Mouse (Mus musculus) stomach, postnatal 0 days (tissue): ENCODE measurements at regions not wholly inside any gene's neighbourhood (a gene's known extent, or its start where the extent isn't known, plus 50 kb on each side); places are given as distances from the start of the nearest gene placed in this dataset.
A peak's percentile ranks its signal among the peaks of the same experiment; 100 is the strongest.

Experiments used
- ATAC-seq: fragments of 200-750 bp; cut with Nextera tagmentation; 2 replicates; pipeline ENCODE4 v1.8.0; 2017; ENCODE audit not compliant: low FRiP score, low TSS enrichment
- DNase-seq: peaks from one replicate; pipeline ENCODE4 v3.0.0-alpha.2; 2016; ENCODE audit warnings: low spot score
- H3K27ac ChIP-seq: fragments of 300-500 bp; sonication (generic); replicated peaks from 2 replicates; pipeline ENCODE4 v1.5.1; 2014; ENCODE audit warnings: mild to moderate bottlenecking, control low read depth
- H3K27me3 ChIP-seq: fragments of 300-500 bp; sonication (generic); 2 replicates; pipeline ENCODE4 v1.6.1; 2014; ENCODE audit warnings: low read length; ENCODE audit not compliant: control insufficient read depth, insufficient read depth
- H3K36me3 ChIP-seq: fragments of 300-500 bp; sonication (generic); 2 replicates; pipeline ENCODE4 v1.6.1; 2014; ENCODE audit warnings: low read length, mixed read lengths; ENCODE audit not compliant: control insufficient read depth, insufficient read depth
- H3K4me1 ChIP-seq: fragments of 300-500 bp; sonication (generic); replicated peaks from 2 replicates; pipeline ENCODE4 v1.6.1; 2014; ENCODE audit warnings: antibody characterized with exemption; ENCODE audit not compliant: control insufficient read depth, insufficient read depth
- H3K4me2 ChIP-seq: fragments of 300-500 bp; sonication (generic); replicated peaks from 2 replicates; pipeline ENCODE4 v1.6.1; 2014; ENCODE audit warnings: low read depth, mild to moderate bottlenecking, control low read depth, moderate library complexity
- H3K4me3 ChIP-seq: fragments of 300-500 bp; sonication (generic); 2 replicates; pipeline ENCODE4 v1.5.1; 2014; ENCODE audit warnings: low read depth, low read length, control low read depth
- H3K9ac ChIP-seq: fragments of 300-500 bp; sonication (generic); 2 replicates; pipeline ENCODE4 v1.6.1; 2014; ENCODE audit warnings: mild to moderate bottlenecking, low read length, control low read depth, mixed read lengths
- H3K9me3 ChIP-seq: fragments of 300-500 bp; sonication (generic); 2 replicates; pipeline ENCODE4 v1.6.1; 2016; ENCODE audit warnings: low read length; ENCODE audit not compliant: control insufficient read depth
- CTCF ChIP-seq: IDR thresholded peaks from 2 replicates; pipeline ENCODE4 v1.5.1; 2016; ENCODE audit warnings: antibody characterized with exemption, low read depth, mild to moderate bottlenecking, moderate library complexity
- EP300 ChIP-seq: optimal IDR thresholded peaks from 2 replicates; pipeline ENCODE3; 2016; ENCODE audit warnings: antibody characterized with exemption
- WGBS: fragments of 180-500 bp; shearing (Covaris S2); extraction: QIAGEN DNeasy Blood & Tissue Kit; methylation state at CpG from one replicate; pipeline ENCODE4 v1.1.7; 2014; 5-methylcytosine and 5-hydroxymethylcytosine counted together

DNA sequence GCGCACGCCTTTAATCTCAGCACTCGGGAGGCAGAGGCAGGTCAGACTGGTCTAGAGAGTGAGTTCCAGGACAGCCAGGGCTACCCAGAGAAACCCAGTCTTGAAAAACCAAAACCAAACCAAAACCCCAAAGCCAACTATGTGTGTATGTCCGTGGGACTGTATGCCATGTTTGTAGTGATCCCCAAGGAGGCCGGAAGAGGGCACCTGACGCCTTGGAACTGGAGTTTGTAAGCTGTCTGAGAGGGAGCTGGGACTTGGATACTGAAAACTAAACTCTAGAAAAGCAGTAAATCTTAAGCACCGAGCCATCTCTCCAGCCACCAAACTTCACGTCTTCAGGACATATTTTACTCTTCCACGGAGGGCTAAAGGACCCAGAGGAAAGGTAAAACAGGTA is 93.8 kb upstream of the Chd2 start:
- whole genome bisulfite sequencing, result 92% methylated on average over 9 of the region's 9 CpGs
- Histone ChIP-seq H3K27me3 (no peaks in the 10 kb centered on the region), H3K4me1 (no peaks in the 10 kb centered on the region), H3K36me3 (no peaks in the 10 kb centered on the region), H3K4me3 (no peak overlapping the region), H3K9ac (no peak overlapping the region), H3K4me2 (no peak overlapping the region), H3K9me3 (no peaks in the 10 kb centered on the region), H3K27ac (no peak overlapping the region)
- no peak for DNase-seq
- no peak for ATAC-seq
- TF ChIP-seq EP300, result no peak
- no peak for TF ChIP-seq CTCF

DNA sequence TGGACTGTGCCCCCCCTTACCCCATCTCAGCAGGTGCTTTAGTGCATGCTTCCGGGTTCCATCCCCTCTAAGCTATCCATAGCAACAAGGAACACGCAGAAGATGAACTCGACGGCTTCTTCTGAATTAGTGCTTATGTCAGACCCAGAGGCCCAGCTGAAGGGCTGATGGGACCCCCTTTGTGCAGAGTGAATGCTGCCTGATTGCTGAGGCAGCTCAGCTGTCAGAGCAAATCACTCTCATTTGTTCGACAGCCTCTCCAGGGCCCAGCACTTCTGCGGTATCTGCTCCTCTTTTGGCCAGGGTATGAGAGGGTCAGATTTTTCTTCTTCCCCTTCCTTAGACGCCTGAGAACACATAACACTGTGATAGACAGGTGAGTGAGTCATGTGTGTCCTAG is 89.2 kb upstream of the Chd2 start:
- no peak for TF ChIP-seq EP300
- no peak for TF ChIP-seq CTCF

DNA sequence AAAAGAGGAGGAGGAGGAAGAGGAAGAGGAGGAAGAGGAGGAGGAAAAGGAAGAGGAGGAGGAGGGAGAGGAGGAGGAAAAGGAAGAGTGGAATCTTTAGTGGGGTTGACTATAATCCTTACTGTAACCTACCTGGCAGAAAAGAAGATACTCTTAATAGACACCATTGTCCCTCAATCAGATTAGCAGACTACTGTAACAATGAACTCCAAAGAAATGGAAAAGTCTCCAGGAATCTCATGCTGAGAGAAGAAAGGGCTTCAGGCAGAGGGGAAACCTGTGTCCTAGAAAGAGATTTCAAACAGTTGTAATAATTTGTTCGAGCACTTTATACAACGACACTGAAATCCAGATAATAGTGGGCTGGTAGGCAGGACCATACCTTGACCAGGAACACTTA is 87.6 kb upstream of the Chd2 start:
- DNase-seq, result no peak
- Histone ChIP-seq H3K36me3 (no peaks in the 10 kb centered on the region), H3K27me3 (no peaks in the 10 kb centered on the region), H3K4me1 (no peaks in the 10 kb centered on the region), H3K4me2 (no peak overlapping the region), H3K27ac (no peak overlapping the region), H3K4me3 (no peak overlapping the region), H3K9me3 (no peaks in the 10 kb centered on the region), H3K9ac (no peak overlapping the region)
- WGBS, result 95% methylated on average over 2 of the region's 2 CpGs
- ATAC-seq, result no peak
- TF ChIP-seq EP300, result no peak
- no peak for TF ChIP-seq CTCF

More for the DNA sequence above, 89.2 kb upstream of the Chd2 start:
- Histone ChIP-seq H3K27ac (no peak overlapping the region), H3K4me2 (no peak overlapping the region), H3K4me3 (no peak overlapping the region), H3K27me3 (no peaks in the 10 kb centered on the region), H3K9me3 (no peaks in the 10 kb centered on the region), H3K9ac (no peak overlapping the region), H3K36me3 (no peaks in the 10 kb centered on the region), H3K4me1 (no peaks in the 10 kb centered on the region)
- no peak for ATAC-seq
- WGBS, result 75% methylated on average over 7 of the region's 7 CpGs
- no peak for DNase-seq

DNA sequence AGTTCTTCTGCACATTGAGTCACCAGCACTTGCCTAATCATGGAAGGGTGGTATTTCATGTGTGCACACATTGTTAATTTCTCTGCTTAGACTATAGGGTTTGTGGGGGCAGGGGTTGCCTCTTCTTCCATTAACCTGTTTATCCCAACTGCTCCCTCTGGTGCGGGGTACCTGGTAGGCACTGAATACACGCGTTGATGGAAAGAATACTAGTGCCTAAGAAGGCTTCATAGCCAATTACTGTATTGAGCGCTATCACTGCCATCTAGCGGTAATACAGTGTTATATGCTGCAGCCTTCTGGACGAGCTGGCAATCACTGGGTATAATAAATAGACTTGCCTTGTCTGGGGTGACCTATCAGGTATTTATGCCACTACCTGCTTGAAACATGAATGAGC is 86.4 kb upstream of the Chd2 start:
- H3K36me3 ChIP-seq, result no peaks in the 10 kb centered on the region
- H3K9ac ChIP-seq, result no peak overlapping the region
- H3K4me1 ChIP-seq, result no peaks in the 10 kb centered on the region
- WGBS, result 0% methylated on average over 6 of the region's 6 CpGs
- TF ChIP-seq EP300 (no peak), CTCF (peak; percentile 96)
- ATAC-seq, result peak; percentile 91
- H3K27ac ChIP-seq, result no peak overlapping the region
- H3K4me2 ChIP-seq, result no peak overlapping the region
- H3K27me3 ChIP-seq, result no peaks in the 10 kb centered on the region
- peak; percentile 75 for DNase-seq
- no peaks in the 10 kb centered on the region for H3K9me3 ChIP-seq
- H3K4me3 ChIP-seq, result no peak overlapping the region

DNA sequence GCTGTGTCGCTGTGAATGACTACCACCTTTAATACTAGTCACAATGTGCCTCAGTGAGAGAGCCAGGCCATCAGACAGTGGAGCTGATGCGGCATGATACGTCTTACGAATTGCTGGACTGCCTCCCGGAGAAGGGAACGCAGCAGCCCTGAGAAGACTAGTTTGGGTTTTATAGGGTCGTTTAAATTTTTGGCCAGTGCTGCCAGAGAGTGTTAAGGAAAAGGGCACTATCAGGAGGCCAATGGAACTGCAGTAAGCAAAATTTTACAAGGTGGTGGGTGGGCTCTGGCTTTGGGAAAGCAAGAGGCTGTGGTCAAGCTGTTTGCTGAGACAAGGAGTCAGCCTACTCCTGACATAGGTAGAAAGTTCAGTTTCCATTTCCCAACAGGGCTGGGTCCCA is 84.7 kb upstream of the Chd2 start:
- DNase-seq, result no peak
- WGBS, result 61% methylated on average over 7 of the region's 7 CpGs

DNA sequence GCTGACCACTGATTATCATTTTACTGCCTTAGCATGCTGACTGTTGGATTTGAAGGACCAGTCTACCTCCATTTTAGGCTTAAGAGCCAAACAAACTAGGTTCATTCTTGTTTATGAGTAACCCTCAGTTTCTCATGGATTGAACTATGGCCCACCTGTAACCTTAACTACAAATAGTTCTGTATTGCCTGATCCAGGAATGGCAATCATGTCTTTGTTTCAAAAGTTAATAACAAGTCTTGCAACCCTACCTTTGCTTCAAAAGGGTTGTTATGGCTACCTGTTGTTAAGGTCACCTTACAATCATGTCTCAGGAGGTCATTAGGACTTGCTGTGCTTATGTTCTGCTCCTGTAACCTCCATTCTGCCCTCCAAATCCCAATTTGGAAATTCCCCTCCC is 84.0 kb upstream of the Chd2 start:
- no peaks in the 10 kb centered on the region for H3K9me3 ChIP-seq
- DNase-seq (no peak), ATAC-seq (no peak)
- H3K9ac ChIP-seq, result no peak overlapping the region
- no peak for TF ChIP-seq CTCF
- no peak for TF ChIP-seq EP300
- H3K27ac ChIP-seq, result no peak overlapping the region
- no peaks in the 10 kb centered on the region for H3K27me3 ChIP-seq
- no peak overlapping the region for H3K4me3 ChIP-seq
- H3K4me1 ChIP-seq, result no peaks in the 10 kb centered on the region
- no peaks in the 10 kb centered on the region for H3K36me3 ChIP-seq
- H3K4me2 ChIP-seq, result no peak overlapping the region

More for the DNA sequence above, 84.7 kb upstream of the Chd2 start:
- H3K27ac ChIP-seq, result no peak overlapping the region
- no peak for ATAC-seq
- H3K9ac ChIP-seq, result no peak overlapping the region
- H3K9me3 ChIP-seq, result no peaks in the 10 kb centered on the region
- TF ChIP-seq CTCF, result no peak
- no peak for TF ChIP-seq EP300
- no peaks in the 10 kb centered on the region for H3K27me3 ChIP-seq
- H3K4me3 ChIP-seq, result no peak overlapping the region
- no peaks in the 10 kb centered on the region for H3K4me1 ChIP-seq
- H3K36me3 ChIP-seq, result no peaks in the 10 kb centered on the region
- no peak overlapping the region for H3K4me2 ChIP-seq
